Mouse (Mus musculus): ENCODE data around the gene Vezt.
A peak's percentile ranks its signal among the peaks of the same experiment; 100 is the strongest.

Vezt gene

DNA sequence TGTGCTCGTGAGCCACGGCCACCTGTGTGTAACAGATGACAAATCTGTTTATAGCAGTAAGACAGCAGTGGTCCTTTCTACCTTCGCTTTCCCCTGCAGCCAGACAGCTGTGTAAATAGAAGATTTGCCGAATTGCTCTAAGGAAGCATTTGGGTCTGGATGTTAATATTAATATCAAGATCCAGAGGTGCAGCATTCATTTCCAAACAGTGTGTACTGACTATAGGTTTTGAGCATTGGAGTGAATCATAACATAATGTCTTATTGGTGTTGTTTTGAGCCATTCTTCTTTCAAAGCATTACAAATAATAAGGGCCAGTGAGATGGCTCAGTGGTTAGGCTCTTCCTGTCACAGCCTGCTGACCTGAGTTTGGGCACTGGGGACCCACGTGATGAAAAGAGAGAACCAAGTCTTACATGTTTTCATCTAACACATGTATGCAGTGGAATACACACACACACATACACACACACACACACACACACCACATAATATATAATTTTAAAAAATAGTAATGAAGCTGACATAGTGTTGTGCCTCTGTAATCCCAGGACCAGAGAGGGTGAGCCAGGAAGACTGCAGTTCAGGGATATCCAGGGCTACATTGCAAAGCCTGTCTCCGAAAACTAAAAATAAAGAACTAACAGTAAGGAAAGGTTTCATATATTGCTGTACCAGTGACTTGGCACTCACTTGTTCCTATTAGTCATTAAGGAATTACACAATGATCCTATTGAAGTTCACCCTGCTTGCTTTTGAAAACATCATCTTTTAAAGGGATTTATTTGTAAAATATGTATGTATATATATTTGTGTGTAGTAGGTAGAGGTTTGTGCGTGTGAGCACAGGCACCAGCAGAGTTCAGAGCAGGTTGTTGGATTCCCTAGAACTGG, 3.0 kb upstream of the Vezt start:
- DNase-seq (ENCODE audit: extremely low read depth, insufficient read length, low spot score): no peak

DNA sequence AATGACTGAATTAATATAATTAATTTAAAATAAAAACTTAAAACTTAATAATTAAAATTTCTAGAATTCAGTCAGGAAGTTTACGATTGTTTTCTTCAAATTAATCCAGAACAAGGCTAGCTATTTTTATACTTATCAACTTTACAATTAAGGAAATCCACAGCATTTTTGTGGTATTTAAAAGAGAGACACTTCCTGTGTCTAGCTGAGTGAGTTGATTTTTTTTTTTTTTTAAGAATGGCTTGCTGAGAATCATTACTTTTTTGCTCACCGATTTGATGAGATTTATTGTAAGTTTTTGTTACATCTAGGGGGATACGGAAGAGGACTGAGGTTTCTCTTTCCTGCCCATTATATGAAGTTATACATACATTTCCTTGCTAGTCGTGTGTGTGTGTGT, 2.0 kb upstream of the Vezt start:
- no peak for DNase-seq (ENCODE audit: extremely low read depth, insufficient read length, low spot score)

- DNase-seq (ENCODE audit: extremely low read depth, insufficient read length, low spot score): no peak
These were observed 1.6 kb upstream of the Vezt start for GRCm38 (mm10) chr10:94037196-94037595.

DNA sequence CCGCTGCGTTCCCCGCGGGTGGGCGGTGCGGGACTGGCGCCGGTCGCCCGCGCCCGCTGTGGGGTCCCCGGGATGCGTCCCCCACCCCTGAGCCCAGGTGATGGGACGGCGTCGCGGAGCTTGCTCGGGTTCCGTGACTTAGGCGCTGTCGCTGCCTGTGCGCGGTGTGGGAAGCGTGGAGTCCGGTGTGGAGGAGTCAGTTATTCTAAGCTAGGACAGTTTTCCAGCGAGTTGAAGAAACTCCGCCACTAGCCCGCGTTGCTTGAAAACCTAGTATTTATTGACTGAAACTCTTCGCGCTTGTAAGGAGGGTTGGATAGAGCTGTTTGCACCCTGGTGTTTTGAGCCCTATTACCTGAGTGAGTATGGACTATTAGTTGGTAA, 750 bp upstream of the Vezt start:
- no peak for DNase-seq (ENCODE audit: extremely low read depth, insufficient read length, low spot score)

DNA sequence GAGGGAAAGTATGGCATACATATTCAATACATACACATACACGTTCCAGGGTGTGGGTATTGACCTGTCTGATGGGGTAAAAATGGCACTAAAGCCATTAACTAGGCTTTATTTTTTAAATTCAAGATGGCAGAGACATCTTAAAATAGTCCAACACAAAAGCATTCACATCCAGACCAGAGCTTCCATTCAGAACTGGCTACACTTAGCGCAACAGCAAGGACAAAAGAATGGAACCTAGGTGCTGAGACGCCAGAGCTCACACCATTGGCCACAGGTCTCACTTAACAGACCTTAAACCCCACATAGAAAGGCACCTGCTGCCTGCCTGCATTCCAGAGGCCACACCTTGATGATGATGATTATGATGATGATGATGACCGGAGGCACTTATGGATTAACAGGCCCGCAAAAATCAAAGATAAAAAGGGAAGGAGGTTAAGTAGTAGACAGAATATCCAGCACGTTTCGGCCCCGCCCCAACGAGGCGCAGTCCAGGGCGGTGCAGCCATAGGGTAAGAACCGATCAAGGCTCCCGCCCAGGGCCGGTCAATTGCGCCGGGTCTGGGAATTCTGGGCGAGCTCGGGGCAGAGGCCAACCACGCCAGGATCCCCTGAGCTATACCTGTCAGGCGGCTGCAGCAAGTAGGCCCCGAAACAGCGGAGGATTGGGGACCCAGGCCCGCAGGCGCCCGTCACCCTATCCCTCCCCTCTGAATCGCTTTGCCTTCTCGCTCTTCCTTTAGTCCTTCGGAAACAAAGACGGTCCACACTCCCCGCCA, 550 bp downstream of the Vezt start:
- DNase-seq (ENCODE audit: extremely low read depth, insufficient read length, low spot score): no peak

GRCm38 (mm10) chr10:94031164-94031563, 4.5 kb downstream of the Vezt start:
- no peak for DNase-seq (ENCODE audit: extremely low read depth, insufficient read length, low spot score)

- no peak for DNase-seq (ENCODE audit: extremely low read depth, insufficient read length, low spot score)
These were observed 7.1 kb downstream of the Vezt start for GRCm38 (mm10) chr10:94028493-94028892.

GRCm38 (mm10) chr10:94025079-94025478, 10.5 kb downstream of the Vezt start:
- no peak for DNase-seq (ENCODE audit: extremely low read depth, insufficient read length, low spot score)

DNA sequence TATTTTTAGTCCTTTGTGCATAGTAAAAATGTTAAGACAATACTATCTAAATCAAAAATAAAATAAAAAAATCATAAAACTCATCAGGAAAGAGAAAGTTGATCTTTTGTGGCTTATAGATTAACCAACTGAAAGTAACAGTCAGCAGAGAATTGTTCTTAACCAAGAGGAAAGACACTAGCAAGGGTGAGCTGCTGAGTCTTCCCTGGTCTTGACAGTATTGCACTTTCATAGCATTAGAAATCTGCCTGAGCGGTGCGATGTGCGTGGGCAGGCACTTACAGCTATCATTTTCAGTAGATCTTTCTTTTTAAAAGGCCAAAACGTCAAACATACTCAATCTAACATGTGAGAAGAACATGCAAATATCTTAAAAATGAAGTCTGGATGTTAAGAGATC, 14.6 kb downstream of the Vezt start:
- DNase-seq (ENCODE audit: extremely low read depth, insufficient read length, low spot score): no peak

GRCm38 (mm10) chr10:94020587-94020986, 15.0 kb downstream of the Vezt start:
- DNase-seq (ENCODE audit: extremely low read depth, insufficient read length, low spot score): no peak

GRCm38 (mm10) chr10:94017455-94017854, 18.2 kb downstream of the Vezt start:
- DNase-seq (ENCODE audit: extremely low read depth, insufficient read length, low spot score): no peak

DNA sequence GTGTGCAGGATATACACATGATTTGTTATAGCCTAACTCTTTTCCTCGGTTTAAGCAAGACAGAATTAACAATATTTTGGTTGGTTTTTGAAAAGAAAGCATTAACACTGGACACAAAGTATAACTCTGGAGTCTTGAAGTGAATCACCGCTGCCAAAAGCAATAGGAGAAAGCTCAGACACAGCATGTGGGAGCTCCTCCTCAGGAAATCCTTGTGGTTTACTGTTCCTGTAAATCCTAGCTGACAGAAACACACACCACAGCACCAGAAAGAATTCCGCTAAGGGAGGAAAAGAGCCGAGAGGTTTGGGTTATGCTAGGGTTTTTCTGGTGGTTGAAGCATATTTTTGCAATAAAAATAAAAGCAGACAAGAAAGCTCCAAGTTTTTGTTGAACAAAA, 21.4 kb downstream of the Vezt start:
- DNase-seq (ENCODE audit: extremely low read depth, insufficient read length, low spot score): no peak

- peak; percentile 19 for DNase-seq (ENCODE audit: extremely low read depth, insufficient read length, low spot score)
These were observed 22.4 kb downstream of the Vezt start for GRCm38 (mm10) chr10:94013196-94013595.

DNA sequence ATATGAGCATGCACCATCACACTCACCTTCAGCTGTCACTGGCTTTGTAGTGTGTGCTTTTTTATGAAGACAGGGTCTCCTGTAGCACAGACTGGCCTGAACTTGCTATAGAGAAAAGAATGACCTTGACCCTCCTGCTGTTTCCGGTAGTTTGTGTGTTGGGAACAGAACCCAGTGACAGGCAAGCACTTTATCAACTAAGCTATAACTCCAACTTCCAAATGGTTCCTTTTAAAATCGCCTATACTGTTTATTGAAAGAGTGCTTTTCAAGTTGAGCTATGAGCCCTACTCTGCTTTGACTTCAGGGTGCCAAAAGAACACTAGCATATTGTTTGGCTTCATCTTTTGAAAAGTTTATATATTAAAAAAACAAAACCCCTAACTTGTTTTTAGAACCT, 24.6 kb downstream of the Vezt start:
- no peak for DNase-seq (ENCODE audit: extremely low read depth, insufficient read length, low spot score)

GRCm38 (mm10) chr10:94009991-94010679, 25.5 kb downstream of the Vezt start:
- no peak for DNase-seq (ENCODE audit: extremely low read depth, insufficient read length, low spot score)

GRCm38 (mm10) chr10:94008356-94008755, 27.3 kb downstream of the Vezt start:
- no peak for DNase-seq (ENCODE audit: extremely low read depth, insufficient read length, low spot score)

DNA sequence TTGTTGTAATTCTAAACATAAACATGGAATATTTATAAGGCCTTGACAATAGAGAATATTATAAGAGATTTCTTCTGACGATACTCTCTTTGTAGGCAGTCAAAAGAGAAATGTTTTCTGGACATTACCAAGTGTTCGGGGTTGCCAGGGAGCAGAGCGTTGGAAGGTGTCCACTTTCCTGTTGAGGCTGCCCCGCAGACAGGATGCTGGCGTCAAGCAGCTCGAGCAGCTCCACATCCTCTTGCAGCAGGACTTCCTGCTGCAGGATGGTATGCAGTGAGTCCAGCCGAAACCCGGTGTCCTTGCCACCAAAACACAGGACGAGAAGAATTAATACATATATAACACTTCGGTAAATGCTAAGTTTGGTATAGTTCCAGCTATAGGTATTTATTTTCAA, 35.4 kb downstream of the Vezt start:
- no peak for DNase-seq (ENCODE audit: extremely low read depth, insufficient read length, low spot score)

DNA sequence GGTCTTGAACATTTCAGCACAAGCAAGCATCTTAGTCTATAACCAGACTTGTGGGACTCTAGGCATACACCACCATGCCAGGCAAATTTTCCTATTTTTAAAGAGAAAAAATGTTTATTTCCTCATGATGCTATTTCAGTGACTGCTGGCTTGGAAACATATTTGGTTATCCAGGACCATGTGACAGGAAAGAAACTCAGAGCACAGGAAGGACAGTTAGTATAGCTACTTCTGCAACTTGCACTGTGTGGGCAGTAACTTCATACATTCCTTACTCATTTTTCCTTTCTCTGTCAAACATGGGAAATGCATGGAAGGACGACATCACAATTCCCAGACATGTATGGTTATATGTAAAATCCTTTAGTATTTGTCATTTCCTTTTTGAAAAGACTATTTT, 36.3 kb downstream of the Vezt start:
- DNase-seq (ENCODE audit: extremely low read depth, insufficient read length, low spot score): no peak

DNA sequence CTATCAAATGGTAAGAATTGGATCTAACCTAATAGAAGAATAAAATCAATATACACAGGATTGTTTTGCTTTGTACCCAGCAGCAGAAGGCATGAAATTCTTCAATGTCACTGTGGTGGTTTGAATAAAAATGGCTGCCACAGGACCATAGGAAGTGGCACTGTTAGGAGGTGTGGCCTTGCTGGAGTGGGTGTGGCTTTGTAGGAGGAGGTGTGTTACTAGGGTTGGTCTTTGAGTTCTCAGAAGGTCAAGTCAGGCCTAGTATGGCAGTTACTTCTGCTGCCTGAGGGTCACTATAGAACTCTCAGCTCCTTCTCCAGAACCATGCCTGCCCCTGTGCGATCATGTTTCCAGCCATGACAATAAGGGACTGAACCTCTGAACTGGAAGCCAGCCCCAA, 40.5 kb downstream of the Vezt start:
- DNase-seq (ENCODE audit: extremely low read depth, insufficient read length, low spot score): no peak

GRCm38 (mm10) chr10:93994136-93994535, 41.5 kb downstream of the Vezt start:
- no peak for DNase-seq (ENCODE audit: extremely low read depth, insufficient read length, low spot score)

DNA sequence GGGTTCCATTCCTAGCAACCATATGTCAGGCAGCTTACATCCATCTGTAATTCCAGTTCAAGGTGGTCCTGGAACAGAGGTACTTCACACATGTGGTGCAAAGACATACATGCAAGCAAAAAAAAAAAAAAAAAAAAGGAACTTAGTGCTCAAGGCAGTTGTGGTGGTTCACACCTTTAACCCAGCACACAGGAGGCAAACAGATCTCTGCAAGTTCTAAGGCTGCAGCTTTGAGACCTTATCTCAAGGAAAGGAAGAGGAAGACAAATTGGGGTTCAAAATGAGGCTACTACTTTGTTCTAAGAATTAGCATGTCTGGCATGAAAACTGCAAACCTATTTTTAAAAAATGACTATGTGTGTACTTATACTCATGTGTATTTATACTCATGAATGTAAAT, 50.3 kb downstream of the Vezt start:
- no peak for DNase-seq (ENCODE audit: extremely low read depth, insufficient read length, low spot score)
